Mouse (Mus musculus) bone marrow, adult 2 months (tissue): ENCODE results near the gene Esr2.

Experiments
- CTCF ChIP-seq: fragments of 200-500 bp; IDR thresholded peaks from 2 replicates; pipeline ENCODE4 v1.5.1; 2011; ENCODE audit warnings: low read length, control low read depth; ENCODE audit not compliant: control insufficient read depth, insufficient read depth
- POLR2A ChIP-seq: fragments of 200-500 bp; IDR thresholded peaks from 2 replicates; pipeline ENCODE4 v1.6.1; 2011; ENCODE audit warnings: low read depth, mild to moderate bottlenecking, control low read depth, low read length, borderline replicate concordance; ENCODE audit not compliant: control insufficient read depth

GRCm38 (mm10) chr12:76186473-76186872 lies 9.4 kb upstream of the Esr2 start:
- TF ChIP-seq CTCF (no peak), POLR2A (no peak)
